Mouse (Mus musculus): Measurements from ENCODE around the gene B4galnt4.

GRCm38 (mm10) chr7:141099911-141100691 is 39.2 kb downstream of the B4galnt4 start, which contains the start of gene Sigirr:
- no peak for TF ChIP-seq CTCF (IDR thresholded peaks at IDR 0.05; ENCODE audit: low read depth, low read length)
- TF ChIP-seq GATA1 (IDR thresholded peaks at IDR 0.05; ENCODE audit: borderline replicate concordance, low read length) = no peak

All from G1E (cell line).